Mouse (Mus musculus) hindbrain, embryonic 16.5 days (tissue): ENCODE results near the gene Lce1a1. TPM values are rescaled to one million over a fixed set of nuclear protein-coding genes. Genes with fewer than 3 reads are reported as not detected.
"Not testable (repeated sequence)": the region's sequence is repeated elsewhere in the genome, so short reads cannot be mapped to it uniquely, and the experiment has no call there.

Experiments
- ATAC-seq: fragments of 200-750 bp; cut with Nextera tagmentation; 2 replicates; pipeline ENCODE4 v1.8.0; 2017; ENCODE audit warnings: moderate TSS enrichment, moderate library complexity
- H3K27ac ChIP-seq: fragments of 300-500 bp; sonication (generic); 2 replicates; pipeline ENCODE4 v1.5.1; 2014; ENCODE audit warnings: low read depth, mild to moderate bottlenecking, control low read depth, low read length, moderate library complexity
- H3K27me3 ChIP-seq: fragments of 300-500 bp; sonication (generic); replicated peaks from 2 replicates; pipeline ENCODE4 v1.6.1; 2014; ENCODE audit warnings: low read length; ENCODE audit not compliant: control insufficient read depth, insufficient read depth
- H3K36me3 ChIP-seq: fragments of 300-500 bp; sonication (generic); 2 replicates; pipeline ENCODE4 v1.6.1; 2014; ENCODE audit warnings: mild to moderate bottlenecking, low read length, moderate library complexity, mixed read lengths; ENCODE audit not compliant: control insufficient read depth, insufficient read depth
- H3K4me1 ChIP-seq: fragments of 300-500 bp; sonication (generic); 2 replicates; pipeline ENCODE4 v1.6.1; 2014; ENCODE audit warnings: low read depth, low read length; ENCODE audit not compliant: control insufficient read depth, insufficient read depth
- H3K4me2 ChIP-seq: fragments of 300-500 bp; sonication (generic); 2 replicates; pipeline ENCODE4 v1.6.1; 2014; ENCODE audit warnings: mild to moderate bottlenecking, low read length, control low read depth, moderate library complexity
- H3K4me3 ChIP-seq: fragments of 300-500 bp; sonication (generic); 2 replicates; pipeline ENCODE4 v1.5.1; 2014; ENCODE audit warnings: mild to moderate bottlenecking, low read length, control low read depth, moderate library complexity
- H3K9ac ChIP-seq: fragments of 300-500 bp; sonication (generic); 2 replicates; pipeline ENCODE4 v1.6.1; 2014; ENCODE audit warnings: low read depth, mild to moderate bottlenecking, control low read depth, low read length, moderate library complexity
- H3K9me3 ChIP-seq: fragments of 300-500 bp; sonication (generic); 2 replicates; pipeline ENCODE4 v1.6.1; 2014; ENCODE audit warnings: mild to moderate bottlenecking, low read length, moderate library complexity; ENCODE audit not compliant: control insufficient read depth
- WGBS: fragments of 180-500 bp; shearing (Covaris S2); extraction: QIAGEN DNeasy Blood & Tissue Kit; methylation state at CpG from one replicate; pipeline ENCODE4 v1.1.7; 2014; 5-methylcytosine and 5-hydroxymethylcytosine counted together
- polyA plus RNA-seq: library from polyadenylated mRNA; unstranded; fragments of >200 nt; fragmentation: Nextera tagmentation; extraction: Ambion mirVana; gene quantifications from 2 replicates; pipeline ENCODE4 v1.2.1, GENCODE M21; 2015

Gene Lce1a1
- polyA plus RNA-seq, result not detected in 2 replicates

GRCm38 (mm10) chr3:92648207-92648606 lies at the start of gene Lce1a1:
Lce1a1 (minus strand) TSS chr3:92648307.
- no peaks in the 10 kb centered on the region for H3K27me3 ChIP-seq
- no peak within 1 kb of the TSS for H3K9ac ChIP-seq
- ATAC-seq, result no peak
- H3K4me1 ChIP-seq, result no peaks in the 10 kb centered on the region
- 90% methylated on average over 1 of the region's 1 CpGs for WGBS
- no peaks in the 10 kb centered on the region for H3K9me3 ChIP-seq
- H3K36me3 ChIP-seq, result no peaks in the 10 kb centered on the region
- H3K4me3 ChIP-seq, result no peak within 1 kb of the TSS
- no peak within 1 kb of the TSS for H3K4me2 ChIP-seq
- H3K27ac ChIP-seq, result no peak within 1 kb of the TSS

DNA sequence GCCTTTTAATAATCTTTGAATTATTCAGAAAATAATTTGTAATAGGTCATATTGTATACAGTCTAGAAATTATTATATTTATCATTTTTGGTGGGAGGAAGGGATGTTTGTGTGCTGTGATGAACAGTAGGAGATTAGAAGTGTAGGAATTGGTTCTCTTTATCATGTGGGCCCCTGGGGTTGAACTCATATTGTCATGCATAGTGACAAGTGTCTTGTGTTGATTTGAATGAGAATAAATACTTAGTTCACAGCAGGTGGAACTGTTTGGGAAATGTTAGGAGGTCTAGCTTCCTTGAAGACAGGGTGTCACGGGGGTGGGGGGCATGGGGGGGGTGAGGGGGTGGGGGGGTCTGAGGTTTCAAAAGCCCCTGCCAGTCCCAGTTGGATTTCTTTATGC lies 46.5 kb upstream of the Lce1a1 start:
- Histone ChIP-seq H3K36me3 (no peaks in the 10 kb centered on the region), H3K4me2 (no peak overlapping the region), H3K4me1 (no peaks in the 10 kb centered on the region), H3K27me3 (no peaks in the 10 kb centered on the region), H3K9me3 (no peaks in the 10 kb centered on the region), H3K9ac (no peak overlapping the region), H3K4me3 (no peak overlapping the region), H3K27ac (no peak overlapping the region)
- WGBS, result 11% methylated on average over 1 of the region's 1 CpGs
- no peak for ATAC-seq

- no peak for ATAC-seq
- Histone ChIP-seq H3K4me1 (no peaks in the 10 kb centered on the region), H3K9me3 (no peaks in the 10 kb centered on the region), H3K36me3 (no peaks in the 10 kb centered on the region), H3K9ac (no peak overlapping the region), H3K27me3 (no peaks in the 10 kb centered on the region), H3K4me2 (no peak overlapping the region), H3K27ac (no peak overlapping the region), H3K4me3 (no peak overlapping the region)
Observed at GRCm38 (mm10) chr3:92691688-92692087, 43.6 kb upstream of the Lce1a1 start.

DNA sequence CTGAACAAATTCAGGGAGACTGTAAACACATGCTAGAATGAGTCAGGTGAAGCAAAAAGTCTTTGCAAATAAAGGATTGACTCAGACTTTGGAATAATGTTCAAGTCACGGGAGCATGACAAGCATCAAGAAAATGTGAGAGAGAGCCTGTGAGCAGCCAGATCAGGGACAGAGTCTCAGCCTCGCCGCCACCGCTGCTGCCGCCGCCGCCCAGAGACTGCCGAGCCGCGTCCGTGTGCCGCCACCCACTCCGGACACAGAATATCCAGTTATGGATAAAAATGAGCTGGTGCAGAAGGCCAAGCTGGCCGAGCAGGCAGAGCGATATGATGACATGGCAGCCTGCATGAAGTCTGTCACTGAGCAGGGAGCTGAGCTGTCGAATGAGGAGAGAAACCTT lies 41.0 kb upstream of the Lce1a1 start:
- H3K9ac ChIP-seq, H3K36me3 ChIP-seq, H3K4me2 ChIP-seq, H3K4me3 ChIP-seq, H3K9me3 ChIP-seq, H3K4me1 ChIP-seq, H3K27me3 ChIP-seq, H3K27ac ChIP-seq, ATAC-seq: not testable (repeated sequence)
- WGBS, result 81% methylated on average over 16 of the region's 16 CpGs

GRCm38 (mm10) chr3:92687110-92687509 lies 39.0 kb upstream of the Lce1a1 start, which contains the start of gene Lce1d:
Lce1d (minus strand) TSS chr3:92687210.
- H3K27me3 ChIP-seq, result no peaks in the 10 kb centered on the region
- ATAC-seq, result no peak
- no peaks in the 10 kb centered on the region for H3K36me3 ChIP-seq
- no peak within 1 kb of the TSS for H3K4me2 ChIP-seq
- no peaks in the 10 kb centered on the region for H3K4me1 ChIP-seq
- H3K9ac ChIP-seq, result no peak within 1 kb of the TSS
- 70% methylated on average over 2 of the region's 2 CpGs for WGBS
- H3K4me3 ChIP-seq, result no peak within 1 kb of the TSS
- no peaks in the 10 kb centered on the region for H3K9me3 ChIP-seq
- H3K27ac ChIP-seq, result no peak within 1 kb of the TSS

- H3K27me3 ChIP-seq, result no peaks in the 10 kb centered on the region
- H3K27ac ChIP-seq, result no peak within 1 kb of the TSS
- no peak within 1 kb of the TSS for H3K4me2 ChIP-seq
- 91% methylated on average over 4 of the region's 4 CpGs for WGBS
- H3K4me1 ChIP-seq, result no peaks in the 10 kb centered on the region
- ATAC-seq, result no peak
- no peak within 1 kb of the TSS for H3K4me3 ChIP-seq
- H3K36me3 ChIP-seq, result no peaks in the 10 kb centered on the region
- no peak within 1 kb of the TSS for H3K9ac ChIP-seq
- H3K9me3 ChIP-seq, result no peaks in the 10 kb centered on the region
Observed at GRCm38 (mm10) chr3:92678947-92679346, 30.8 kb upstream of the Lce1a1 start, which contains the start of gene Lce1c. Lce1c (plus strand) TSS chr3:92679247.

- H3K9me3 ChIP-seq, result no peaks in the 10 kb centered on the region
- ATAC-seq, result no peak
- H3K4me1 ChIP-seq, result no peaks in the 10 kb centered on the region
- H3K36me3 ChIP-seq, result no peaks in the 10 kb centered on the region
- no peak within 1 kb of the TSS for H3K4me3 ChIP-seq
- H3K9ac ChIP-seq, result no peak within 1 kb of the TSS
- no peak within 1 kb of the TSS for H3K4me2 ChIP-seq
- H3K27ac ChIP-seq, result no peak within 1 kb of the TSS
- no peaks in the 10 kb centered on the region for H3K27me3 ChIP-seq
Observed at GRCm38 (mm10) chr3:92670215-92670614, 22.1 kb upstream of the Lce1a1 start, which contains the start of gene Lce1a2. Lce1a2 (minus strand) TSS chr3:92670315.

GRCm38 (mm10) chr3:92656826-92657225 lies 8.7 kb upstream of the Lce1a1 start, which contains the start of gene Lce1b:
Lce1b (minus strand) TSS chr3:92656926.
- H3K36me3 ChIP-seq, result no peaks in the 10 kb centered on the region
- no peak within 1 kb of the TSS for H3K27ac ChIP-seq
- H3K4me2 ChIP-seq, result no peak within 1 kb of the TSS

DNA sequence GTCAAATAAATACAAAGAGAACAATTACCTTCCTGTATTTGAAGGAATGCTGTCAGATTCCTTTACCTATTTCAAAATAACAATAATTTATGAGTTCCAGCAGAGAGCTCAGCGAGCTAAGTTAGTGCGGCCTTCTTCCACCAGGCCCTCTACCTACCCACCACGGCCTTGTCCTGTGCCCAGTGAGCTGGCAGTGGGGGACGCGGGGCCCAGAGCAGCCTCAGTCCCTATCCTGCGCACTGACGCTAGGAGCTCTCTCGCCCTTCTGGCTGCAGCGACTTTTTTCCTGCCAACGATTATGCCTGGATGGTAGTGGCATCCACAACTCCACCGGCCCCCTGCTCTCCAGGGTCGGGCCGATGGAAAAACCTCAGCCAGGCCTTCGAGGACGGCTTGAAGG lies 8.3 kb downstream of the Lce1a1 start:
- ATAC-seq, result no peak
- H3K27ac ChIP-seq, result no peak overlapping the region
- 94% methylated on average over 15 of the region's 15 CpGs for WGBS
- no peaks in the 10 kb centered on the region for H3K27me3 ChIP-seq
- H3K4me2 ChIP-seq, result no peak overlapping the region
- no peak overlapping the region for H3K9ac ChIP-seq
- H3K36me3 ChIP-seq, result no peaks in the 10 kb centered on the region
- no peaks in the 10 kb centered on the region for H3K9me3 ChIP-seq
- no peak overlapping the region for H3K4me3 ChIP-seq
- no peaks in the 10 kb centered on the region for H3K4me1 ChIP-seq

More at GRCm38 (mm10) chr3:92656826-92657225, 8.7 kb upstream of the Lce1a1 start, which contains the start of gene Lce1b:
- Histone ChIP-seq H3K9me3 (no peaks in the 10 kb centered on the region), H3K4me1 (no peaks in the 10 kb centered on the region), H3K9ac (no peak within 1 kb of the TSS), H3K27me3 (no peaks in the 10 kb centered on the region), H3K4me3 (no peak within 1 kb of the TSS)
- no peak for ATAC-seq

- 71% methylated on average over 3 of the region's 3 CpGs for WGBS
- H3K9me3 ChIP-seq, result no peaks in the 10 kb centered on the region
- H3K4me2 ChIP-seq, result no peak overlapping the region
- no peaks in the 10 kb centered on the region for H3K4me1 ChIP-seq
- no peak overlapping the region for H3K9ac ChIP-seq
- H3K36me3 ChIP-seq, result no peaks in the 10 kb centered on the region
- H3K4me3 ChIP-seq, result no peak overlapping the region
- no peak overlapping the region for H3K27ac ChIP-seq
- H3K27me3 ChIP-seq, result no peaks in the 10 kb centered on the region
- ATAC-seq, result peak; percentile 6; the same call in 1 of the 2 replicates
Observed at GRCm38 (mm10) chr3:92638653-92638991, 9.5 kb downstream of the Lce1a1 start.
